Mouse (Mus musculus): ENCODE results near the gene Itpkb. TPM values are rescaled to one million over a fixed set of nuclear protein-coding genes. Genes with fewer than 3 reads are reported as not detected.
A peak's percentile ranks its signal among the peaks of the same experiment; 100 is the strongest.

Itpkb gene
- polyA plus RNA-seq, 1 experiment from 2014 or later = 1.4 TPM

GRCm38 (mm10) chr1:180312286-180312685, 18.0 kb upstream of the Itpkb start:
- Histone ChIP-seq H3K4me2 (ENCODE audit: low read depth, low read length) (no peak overlapping the region), H3K36me3 (ENCODE audit: control insufficient read depth, insufficient read depth) (no peaks in the 10 kb centered on the region), H3K27ac (ENCODE audit: low read length) (no peak overlapping the region), H3K4me3 (ENCODE audit: low read depth, low read length) (no peak overlapping the region), H3K4me1 (ENCODE audit: control insufficient read depth, low read depth, low read length) (no peaks in the 10 kb centered on the region; the same call in 1 of the 2 replicates), H3K9me3 (replicated peaks; ENCODE audit: control insufficient read depth, low read length) (no peaks in the 10 kb centered on the region), H3K27me3 (ENCODE audit: control insufficient read depth, insufficient read depth, low read depth, low read length) (peaks cover 5% of the 10 kb centered on the region), H3K9ac (ENCODE audit: low read depth, low read length) (no peak overlapping the region)
- no peak for ATAC-seq (ENCODE audit: low read depth)
- 55% methylated on average over 6 of the region's 6 CpGs for WGBS (ENCODE audit: insufficient replicate concordance)

DNA sequence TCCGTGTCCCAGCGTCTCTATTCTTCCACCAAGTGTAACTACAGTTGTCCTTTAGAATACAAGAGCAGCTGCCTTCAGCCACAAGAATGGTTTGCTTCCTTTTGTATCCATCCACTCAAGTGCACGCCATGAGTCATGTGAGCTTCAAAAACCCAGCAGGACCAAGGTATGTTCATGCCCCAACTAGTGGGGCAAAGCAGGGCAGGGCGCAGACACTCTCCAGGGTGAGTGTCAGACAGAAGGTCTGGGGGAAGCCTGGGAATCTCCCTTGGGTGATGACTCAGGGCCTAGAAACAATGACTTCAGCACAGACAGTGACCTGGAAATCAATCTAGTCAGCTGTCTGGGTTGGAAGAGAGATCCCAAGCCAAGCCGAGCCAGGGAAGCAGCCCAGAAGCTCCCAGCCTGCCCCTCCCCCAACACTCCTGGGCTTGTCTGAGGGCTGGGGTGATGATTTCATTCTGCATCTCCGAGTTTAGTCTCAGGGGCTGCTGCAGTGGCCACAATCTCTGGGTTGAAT, 17.4 kb upstream of the Itpkb start:
- no peak for ATAC-seq (ENCODE audit: low read depth)
- WGBS (ENCODE audit: insufficient replicate concordance) = 43% methylated on average over 6 of the region's 6 CpGs

GRCm38 (mm10) chr1:180313517-180314440, 16.5 kb upstream of the Itpkb start:
- H3K27me3 ChIP-seq (ENCODE audit: control insufficient read depth, insufficient read depth, low read depth, low read length) = peaks cover 5% of the 10 kb centered on the region
- no peaks in the 10 kb centered on the region for H3K36me3 ChIP-seq (ENCODE audit: control insufficient read depth, insufficient read depth)
- peak; percentile 45; the same call in 1 of the 2 replicates for ATAC-seq (ENCODE audit: low read depth)
- no peak overlapping the region for H3K9ac ChIP-seq (ENCODE audit: low read depth, low read length)
- no peaks in the 10 kb centered on the region for H3K9me3 ChIP-seq (replicated peaks; ENCODE audit: control insufficient read depth, low read length)
- H3K4me1 ChIP-seq (ENCODE audit: control insufficient read depth, low read depth, low read length) = peaks cover 2% of the 10 kb centered on the region; the same call in 1 of the 2 replicates
- H3K4me2 ChIP-seq (ENCODE audit: low read depth, low read length) = 0 out of 2 replicates have a peak overlapping the region, but pooled peaks have one; percentile 0
- no peak overlapping the region for H3K27ac ChIP-seq (ENCODE audit: low read length)
- WGBS (ENCODE audit: insufficient replicate concordance) = 19% methylated on average over 20 of the region's 20 CpGs
- H3K4me3 ChIP-seq (ENCODE audit: low read depth, low read length) = no peak overlapping the region

More for the DNA sequence above, 17.4 kb upstream of the Itpkb start:
- H3K36me3 ChIP-seq (ENCODE audit: control insufficient read depth, insufficient read depth) = no peaks in the 10 kb centered on the region
- peaks cover 5% of the 10 kb centered on the region for H3K27me3 ChIP-seq (ENCODE audit: control insufficient read depth, insufficient read depth, low read depth, low read length)
- no peak overlapping the region for H3K27ac ChIP-seq (ENCODE audit: low read length)
- no peaks in the 10 kb centered on the region for H3K9me3 ChIP-seq (replicated peaks; ENCODE audit: control insufficient read depth, low read length)
- H3K4me2 ChIP-seq (ENCODE audit: low read depth, low read length) = no peak overlapping the region
- no peak overlapping the region for H3K4me3 ChIP-seq (ENCODE audit: low read depth, low read length)
- H3K4me1 ChIP-seq (ENCODE audit: control insufficient read depth, low read depth, low read length) = peaks cover 2% of the 10 kb centered on the region; the same call in 1 of the 2 replicates
- H3K9ac ChIP-seq (ENCODE audit: low read depth, low read length) = no peak overlapping the region

- H3K4me3 ChIP-seq (ENCODE audit: low read depth, low read length) = no peak overlapping the region
- ATAC-seq (ENCODE audit: low read depth) = no peak
These were observed 15.6 kb upstream of the Itpkb start for GRCm38 (mm10) chr1:180314641-180315040.

GRCm38 (mm10) chr1:180315127-180315526, 15.2 kb upstream of the Itpkb start:
- Histone ChIP-seq H3K4me3 (ENCODE audit: low read depth, low read length) (no peak overlapping the region), H3K36me3 (ENCODE audit: control insufficient read depth, insufficient read depth) (no peaks in the 10 kb centered on the region), H3K9me3 (replicated peaks; ENCODE audit: control insufficient read depth, low read length) (no peaks in the 10 kb centered on the region), H3K27me3 (ENCODE audit: control insufficient read depth, insufficient read depth, low read depth, low read length) (peaks cover 5% of the 10 kb centered on the region), H3K27ac (ENCODE audit: low read length) (no peak overlapping the region), H3K4me2 (ENCODE audit: low read depth, low read length) (no peak overlapping the region), H3K9ac (ENCODE audit: low read depth, low read length) (no peak overlapping the region), H3K4me1 (ENCODE audit: control insufficient read depth, low read depth, low read length) (peaks cover 2% of the 10 kb centered on the region; the same call in 1 of the 2 replicates)
- WGBS (ENCODE audit: insufficient replicate concordance) = 53% methylated on average over 3 of the region's 3 CpGs
- ATAC-seq (ENCODE audit: low read depth) = no peak

More at GRCm38 (mm10) chr1:180314641-180315040, 15.6 kb upstream of the Itpkb start:
- no peak overlapping the region for H3K9ac ChIP-seq (ENCODE audit: low read depth, low read length)
- peaks cover 2% of the 10 kb centered on the region; the same call in 1 of the 2 replicates for H3K4me1 ChIP-seq (ENCODE audit: control insufficient read depth, low read depth, low read length)
- no peak overlapping the region for H3K27ac ChIP-seq (ENCODE audit: low read length)
- H3K27me3 ChIP-seq (ENCODE audit: control insufficient read depth, insufficient read depth, low read depth, low read length) = peaks cover 5% of the 10 kb centered on the region
- H3K36me3 ChIP-seq (ENCODE audit: control insufficient read depth, insufficient read depth) = no peaks in the 10 kb centered on the region
- H3K4me2 ChIP-seq (ENCODE audit: low read depth, low read length) = no peak overlapping the region
- WGBS (ENCODE audit: insufficient replicate concordance) = 67% methylated on average over 11 of the region's 11 CpGs
- H3K9me3 ChIP-seq (replicated peaks; ENCODE audit: control insufficient read depth, low read length) = no peaks in the 10 kb centered on the region

DNA sequence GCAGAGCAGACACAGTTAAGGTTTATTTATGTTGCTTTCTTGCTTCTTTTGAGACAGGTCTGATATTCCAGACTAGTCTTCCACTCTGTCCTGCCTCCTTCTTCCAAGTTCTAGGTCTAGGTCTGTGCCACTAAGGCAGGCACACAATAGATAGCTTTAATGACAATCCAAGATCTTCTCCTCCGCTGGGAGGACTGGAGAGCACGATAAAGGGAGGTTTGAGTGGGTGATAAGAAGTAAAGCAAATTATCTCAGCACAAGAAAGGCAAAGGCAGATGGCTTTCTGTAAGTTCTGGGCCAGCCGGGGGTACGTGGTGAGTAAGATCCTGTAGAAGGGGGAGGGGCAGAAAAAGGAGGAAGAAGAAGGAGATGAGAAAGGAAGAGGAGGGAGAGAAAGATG, 12.8 kb upstream of the Itpkb start:
- Histone ChIP-seq H3K36me3 (ENCODE audit: control insufficient read depth, insufficient read depth) (no peaks in the 10 kb centered on the region), H3K27ac (ENCODE audit: low read length) (no peak overlapping the region), H3K27me3 (ENCODE audit: control insufficient read depth, insufficient read depth, low read depth, low read length) (peaks cover 5% of the 10 kb centered on the region), H3K9me3 (replicated peaks; ENCODE audit: control insufficient read depth, low read length) (no peaks in the 10 kb centered on the region), H3K4me3 (ENCODE audit: low read depth, low read length) (no peak overlapping the region), H3K4me2 (ENCODE audit: low read depth, low read length) (no peak overlapping the region), H3K9ac (ENCODE audit: low read depth, low read length) (no peak overlapping the region), H3K4me1 (ENCODE audit: control insufficient read depth, low read depth, low read length) (peaks cover 2% of the 10 kb centered on the region; the same call in 1 of the 2 replicates)
- 11% methylated on average over 4 of the region's 4 CpGs for WGBS (ENCODE audit: insufficient replicate concordance)
- ATAC-seq (ENCODE audit: low read depth) = peak; percentile 39; the same call in 1 of the 2 replicates

- no peak overlapping the region for H3K9ac ChIP-seq (ENCODE audit: low read depth, low read length)
- no peaks in the 10 kb centered on the region; the same call in none of the 2 replicates for H3K27me3 ChIP-seq (ENCODE audit: control insufficient read depth, insufficient read depth, low read depth, low read length)
These were observed 11.9 kb upstream of the Itpkb start for GRCm38 (mm10) chr1:180318407-180318806.

DNA sequence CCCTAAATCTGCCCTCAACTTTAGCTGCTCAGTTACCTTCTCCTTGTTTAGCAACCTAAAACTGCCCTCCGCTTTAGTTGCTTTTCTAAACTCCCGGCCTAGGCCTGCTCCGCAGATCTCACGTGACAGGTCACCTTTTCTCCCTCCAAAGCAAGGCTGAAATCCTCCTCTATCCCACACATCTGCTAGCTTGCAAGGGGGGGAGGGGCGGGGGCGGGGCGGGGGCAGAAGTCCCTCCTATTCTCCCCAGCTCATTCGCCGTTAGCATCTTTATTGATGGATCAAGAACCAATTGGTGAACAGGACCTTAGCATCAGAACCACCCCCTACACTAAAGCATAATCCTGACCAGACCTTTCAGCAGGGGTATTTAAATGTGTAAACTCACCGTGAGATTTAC, 10.4 kb upstream of the Itpkb start:
- H3K36me3 ChIP-seq (ENCODE audit: control insufficient read depth, insufficient read depth) = no peaks in the 10 kb centered on the region
- WGBS (ENCODE audit: insufficient replicate concordance) = 49% methylated on average over 10 of the region's 10 CpGs
- H3K27ac ChIP-seq (ENCODE audit: low read length) = no peak overlapping the region
- H3K4me3 ChIP-seq (ENCODE audit: low read depth, low read length) = no peak overlapping the region
- H3K27me3 ChIP-seq (ENCODE audit: control insufficient read depth, insufficient read depth, low read depth, low read length) = no peaks in the 10 kb centered on the region
- no peak overlapping the region for H3K9ac ChIP-seq (ENCODE audit: low read depth, low read length)
- peak; percentile 21; the same call in 1 of the 2 replicates for ATAC-seq (ENCODE audit: low read depth)
- H3K4me2 ChIP-seq (ENCODE audit: low read depth, low read length) = no peak overlapping the region
- H3K9me3 ChIP-seq (replicated peaks; ENCODE audit: control insufficient read depth, low read length) = no peaks in the 10 kb centered on the region
- H3K4me1 ChIP-seq (ENCODE audit: control insufficient read depth, low read depth, low read length) = peaks cover 2% of the 10 kb centered on the region; the same call in 1 of the 2 replicates

More at GRCm38 (mm10) chr1:180318407-180318806, 11.9 kb upstream of the Itpkb start:
- Histone ChIP-seq H3K4me1 (ENCODE audit: control insufficient read depth, low read depth, low read length) (peaks cover 2% of the 10 kb centered on the region; the same call in 1 of the 2 replicates), H3K27ac (ENCODE audit: low read length) (no peak overlapping the region), H3K36me3 (ENCODE audit: control insufficient read depth, insufficient read depth) (no peaks in the 10 kb centered on the region), H3K9me3 (replicated peaks; ENCODE audit: control insufficient read depth, low read length) (no peaks in the 10 kb centered on the region), H3K4me2 (ENCODE audit: low read depth, low read length) (no peak overlapping the region), H3K4me3 (ENCODE audit: low read depth, low read length) (no peak overlapping the region)
- WGBS (ENCODE audit: insufficient replicate concordance) = 30% methylated on average over 5 of the region's 5 CpGs
- ATAC-seq (ENCODE audit: low read depth) = no peak
